Mouse (Mus musculus) megakaryocyte, embryonic 14.5 days (primary cell): ENCODE data around the gene Ddx59. TPM values are rescaled to one million over a fixed set of nuclear protein-coding genes. Genes with fewer than 3 reads are reported as not detected.

Source experiments
- H3K27me3 ChIP-seq: replicated peaks from 2 replicates; pipeline ENCODE3; 2012; ENCODE audit warnings: inconsistent platforms
- H3K36me3 ChIP-seq: replicated peaks from 2 replicates; pipeline ENCODE3; 2012; ENCODE audit warnings: low read length, inconsistent platforms, mixed read lengths
- H3K4me1 ChIP-seq: 2 replicates; pipeline ENCODE4 v1.6.1; 2012; ENCODE audit warnings: inconsistent platforms
- H3K4me3 ChIP-seq: replicated peaks from 2 replicates; pipeline ENCODE3; 2012; ENCODE audit warnings: moderate library complexity, mild to moderate bottlenecking, inconsistent platforms
- H3K9me3 ChIP-seq: 2 replicates; pipeline ENCODE4 v1.6.1; 2012; ENCODE audit warnings: inconsistent platforms
- FLI1 ChIP-seq: IDR thresholded peaks from 2 replicates; pipeline ENCODE4 v1.6.1; 2012; ENCODE audit warnings: low read length, inconsistent platforms, mixed read lengths
- GATA1 ChIP-seq: IDR thresholded peaks from 3 replicates; pipeline ENCODE4 v1.6.1; 2012; ENCODE audit warnings: mixed read lengths, low read length, inconsistent platforms, borderline replicate concordance
- polyA plus RNA-seq: library from polyadenylated mRNA; stranded (reverse); fragments of >175 nt; gene quantifications from 2 replicates; pipeline ENCODE4 v1.2.3, GENCODE M21; 2012; ENCODE audit warnings: low replicate concordance; ENCODE audit not compliant: insufficient read depth

Gene Ddx59
- polyA plus RNA-seq, 1 experiment, result 0.88 TPM

GRCm38 (mm10) chr1:136462443-136462842 is 47.4 kb downstream of the Ddx59 start:
- peaks cover 7% of the 10 kb centered on the region for H3K9me3 ChIP-seq
- TF ChIP-seq GATA1 (no peak), FLI1 (no peak)
- no peak overlapping the region for H3K4me3 ChIP-seq
- H3K36me3 ChIP-seq, result no peaks in the 10 kb centered on the region
- peaks cover 10% of the 10 kb centered on the region for H3K27me3 ChIP-seq
- peaks cover 16% of the 10 kb centered on the region for H3K4me1 ChIP-seq

GRCm38 (mm10) chr1:136465168-136465567 is 50.1 kb downstream of the Ddx59 start:
- H3K9me3 ChIP-seq, result peaks cover 6% of the 10 kb centered on the region
- peaks cover 8% of the 10 kb centered on the region for H3K27me3 ChIP-seq
- TF ChIP-seq FLI1, result no peak
- no peak for TF ChIP-seq GATA1
- H3K36me3 ChIP-seq, result peaks cover 22% of the 10 kb centered on the region
- H3K4me3 ChIP-seq, result no peak overlapping the region
- H3K4me1 ChIP-seq, result peaks cover 37% of the 10 kb centered on the region

- Histone ChIP-seq H3K9me3 (no peaks in the 10 kb centered on the region), H3K36me3 (peaks cover 28% of the 10 kb centered on the region), H3K4me3 (peak within 1 kb of the TSS; percentile 95), H3K4me1 (peaks cover 41% of the 10 kb centered on the region), H3K27me3 (no peaks in the 10 kb centered on the region)
- TF ChIP-seq FLI1 (no peak; the same call in 1 of the 2 replicates), GATA1 (no peak)
Observed at GRCm38 (mm10) chr1:136466143-136466811, 51.2 kb downstream of the Ddx59 start, which contains the start of gene Kif14. Kif14 (plus strand) TSS chr1:136466343.

GRCm38 (mm10) chr1:136469408-136469807 is 54.3 kb downstream of the Ddx59 start:
- TF ChIP-seq FLI1 (no peak), GATA1 (no peak)
- H3K4me1 ChIP-seq, result peaks cover 35% of the 10 kb centered on the region
- H3K9me3 ChIP-seq, result no peaks in the 10 kb centered on the region
- no peaks in the 10 kb centered on the region for H3K27me3 ChIP-seq
- H3K36me3 ChIP-seq, result peaks cover 57% of the 10 kb centered on the region
- no peak overlapping the region for H3K4me3 ChIP-seq

- Histone ChIP-seq H3K36me3 (peaks cover 66% of the 10 kb centered on the region), H3K4me1 (peaks cover 35% of the 10 kb centered on the region), H3K4me3 (no peak overlapping the region), H3K9me3 (no peaks in the 10 kb centered on the region), H3K27me3 (no peaks in the 10 kb centered on the region)
- TF ChIP-seq GATA1 (no peak), FLI1 (no peak)
Observed at GRCm38 (mm10) chr1:136470471-136470870, 55.4 kb downstream of the Ddx59 start.

Other genes with a start within 250 kb of the Ddx59 start
- not detected in 2 replicates for gene Mroh3, start 202.4 kb upstream of the Ddx59 start, polyA plus RNA-seq
- gene Inava, start 181.0 kb upstream of the Ddx59 start, polyA plus RNA-seq, result not detected in 2 replicates
- gene Gpr25, start 154.4 kb upstream of the Ddx59 start, polyA plus RNA-seq, result not detected in 2 replicates
- gene Camsap2, start 69.2 kb upstream of the Ddx59 start, polyA plus RNA-seq, result 0.45 and 0.96 TPM in 2 replicates
- gene Kif14, start 51.1 kb downstream of the Ddx59 start, polyA plus RNA-seq, result 0.32 and 0.73 TPM in 2 replicates
- 2.6 and 2.9 TPM in 2 replicates for gene Zfp281, start 209.6 kb downstream of the Ddx59 start, polyA plus RNA-seq